Mouse (Mus musculus) regulatory T cell (primary cell): ENCODE data around the gene Ddi2.

Source experiments
- in situ Hi-C: fragments of 300-600 bp; cut with MboI, MseI; formaldehyde crosslinking; loops from one replicate; pipeline ENCODE4 v1.15.1; 2025; ENCODE audit warnings: high pct_unique_total_duplicates

The Ddi2 gene

DNA sequence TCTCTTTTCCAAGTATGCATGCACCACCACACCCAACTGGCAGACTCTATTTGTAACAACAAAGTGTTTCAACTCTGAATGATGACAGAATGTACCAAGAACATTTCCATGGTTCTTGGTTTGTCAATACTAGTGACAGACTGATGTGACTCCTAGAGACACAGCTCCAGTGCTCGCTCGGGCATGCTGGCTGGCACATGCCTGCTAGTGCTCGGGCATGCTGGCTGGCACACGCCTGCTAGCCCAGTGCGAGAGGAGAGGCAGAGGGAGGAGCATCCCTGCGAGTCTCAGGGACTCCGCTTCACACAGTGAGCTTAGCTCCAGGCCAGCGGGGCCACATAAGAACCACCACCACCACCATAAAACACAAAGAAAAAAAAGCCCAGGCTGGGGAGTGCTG is 28.5 kb downstream of the Ddi2 start:
- in situ Hi-C loops = no loop called here

DNA sequence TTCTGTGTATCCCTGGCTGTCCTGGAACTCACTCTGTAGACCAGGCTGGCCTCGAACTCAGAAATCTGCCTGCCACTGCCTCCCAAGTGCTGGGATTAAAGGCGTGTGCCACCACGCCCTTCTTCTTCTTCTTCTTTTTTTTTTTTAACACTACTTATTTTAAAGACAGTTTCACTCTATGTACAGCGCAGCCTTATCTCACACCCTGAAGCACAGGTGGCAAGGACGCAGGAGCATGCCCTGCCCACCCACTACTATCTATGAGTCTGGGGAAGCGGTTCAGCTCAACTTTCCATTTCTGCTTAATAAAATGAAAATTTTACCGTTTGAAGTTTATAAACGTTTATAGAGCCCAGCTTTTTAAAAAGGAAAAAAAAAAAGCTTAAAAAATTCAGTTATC is 34.7 kb downstream of the Ddi2 start:
- in situ Hi-C loops = no loop called here

DNA sequence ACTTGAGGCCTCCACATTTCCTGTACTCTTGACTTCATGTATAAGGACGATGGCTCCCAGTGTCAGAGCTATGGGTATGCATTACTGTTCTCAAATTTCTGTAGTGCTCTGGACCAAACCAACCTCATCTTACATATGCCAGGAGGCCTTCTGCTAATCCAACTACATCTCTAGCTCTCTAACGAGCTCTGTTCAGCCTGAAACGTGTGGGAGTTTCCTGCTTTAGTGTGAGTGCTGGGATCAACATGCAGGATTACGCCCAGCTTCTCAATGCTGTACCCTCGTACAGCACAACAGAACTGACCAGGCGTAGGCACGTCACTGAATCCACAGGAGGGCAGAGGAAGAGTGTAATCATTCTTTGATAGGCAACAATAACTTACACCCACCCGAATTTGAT is 36.7 kb downstream of the Ddi2 start:
- in situ Hi-C loops = no loop called here

DNA sequence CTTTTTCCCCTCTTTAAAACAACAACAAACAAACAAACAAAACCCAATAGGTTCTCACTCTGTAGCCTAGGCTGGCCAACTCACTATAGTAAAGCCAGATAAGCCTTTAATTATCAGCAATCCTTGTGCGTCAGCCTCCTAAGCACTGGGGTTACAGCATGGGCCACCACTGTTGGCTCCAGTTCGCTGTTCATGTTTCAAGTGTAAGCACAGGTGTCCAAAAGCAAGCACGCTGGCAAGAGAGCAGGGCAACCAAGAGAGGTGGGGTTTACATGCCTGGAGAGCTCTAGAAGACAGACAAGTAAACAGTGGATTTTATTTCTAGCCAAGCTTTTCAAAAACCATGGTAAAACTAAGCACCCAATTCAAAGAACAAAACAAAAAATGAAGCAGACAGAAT is 37.1 kb downstream of the Ddi2 start:
- in situ Hi-C loops = no loop called here

DNA sequence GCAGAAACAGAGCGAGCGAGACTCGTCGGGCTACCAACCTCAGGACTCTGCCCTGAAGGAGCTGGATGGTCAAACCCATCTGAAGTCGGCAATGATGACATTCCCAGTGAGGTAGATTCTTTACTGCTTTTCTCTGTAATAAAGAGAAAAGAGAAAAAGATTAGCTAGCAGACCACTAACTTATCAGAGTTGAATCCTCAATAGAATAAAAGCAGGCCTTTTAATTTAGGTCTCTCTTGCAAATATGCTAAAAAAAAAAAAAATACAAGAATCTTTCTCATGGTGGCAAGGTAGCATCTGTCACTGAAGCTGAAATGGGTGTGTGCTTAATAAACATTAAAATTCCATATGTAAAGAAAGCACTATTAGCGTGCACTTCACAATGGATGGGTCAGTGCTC is 37.7 kb downstream of the Ddi2 start, which contains the start of gene Rsc1a1:
Rsc1a1 (minus strand) TSS at position 101 of the 400 bp plus-strand sequence.
- in situ Hi-C loops = no loop called here

DNA sequence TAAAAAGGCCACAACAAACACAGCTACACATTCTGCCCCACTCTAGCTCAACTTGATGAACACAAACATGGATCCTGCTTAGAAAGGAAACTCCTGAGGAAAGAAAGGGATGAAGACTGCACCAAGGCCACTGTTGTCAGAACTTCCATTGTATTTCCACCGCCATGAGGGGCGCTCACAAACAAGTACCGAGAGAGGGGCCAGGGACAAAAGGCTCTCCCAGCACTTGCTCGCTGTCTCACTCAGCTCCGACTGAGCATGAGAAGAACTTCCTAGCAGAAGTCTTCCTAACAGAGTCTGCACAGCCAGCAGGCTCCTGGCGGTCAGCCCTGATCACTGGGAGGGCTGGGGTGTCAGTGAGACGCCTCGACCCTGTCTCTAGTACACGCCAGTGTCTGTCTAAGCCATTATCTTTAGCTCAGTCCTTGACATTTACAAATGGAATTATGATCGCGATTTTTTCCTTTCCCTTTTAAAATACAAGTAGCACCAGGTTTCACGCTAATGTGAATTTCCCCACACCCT is 40.5 kb downstream of the Ddi2 start:
- in situ Hi-C loops = no loop called here

DNA sequence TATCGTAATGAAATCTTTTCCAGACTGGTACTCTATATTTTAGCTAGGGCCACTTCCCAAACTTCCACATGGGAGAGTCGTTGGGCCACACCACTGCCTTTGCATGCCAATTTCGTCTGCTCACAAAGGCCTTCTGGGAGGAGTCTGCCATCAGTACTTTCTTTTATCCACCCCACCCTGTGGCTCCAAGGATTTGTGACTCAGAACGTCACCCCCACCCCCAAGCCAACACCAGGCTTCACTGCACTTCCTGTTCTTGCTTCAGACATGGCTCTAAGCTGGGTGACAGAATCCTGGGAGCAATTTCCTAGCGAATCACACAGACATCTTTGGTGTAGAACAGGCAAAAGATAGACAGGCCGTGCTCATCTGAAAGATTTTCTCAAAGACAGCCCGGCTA is 41.5 kb downstream of the Ddi2 start:
- in situ Hi-C loops = no loop called here

DNA sequence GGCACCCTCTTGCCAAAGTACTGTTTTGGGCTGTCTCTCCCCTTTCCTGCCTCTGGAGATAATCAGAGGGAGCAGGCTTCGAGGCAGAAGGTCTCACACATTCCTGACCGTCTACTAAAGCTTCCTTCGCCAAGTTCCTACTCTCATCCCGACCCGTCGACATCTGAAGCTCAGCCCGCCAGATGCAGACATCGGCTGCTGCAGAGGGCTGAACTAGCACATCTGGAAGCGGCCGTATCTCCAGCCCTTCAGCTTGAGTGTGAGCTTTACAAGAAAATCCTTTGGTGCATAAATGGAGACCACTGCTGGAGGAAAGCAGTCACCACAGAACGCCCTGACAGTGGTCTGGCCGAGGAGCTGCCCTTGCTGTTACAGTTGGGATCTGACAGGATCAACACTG is 42.3 kb downstream of the Ddi2 start:
- in situ Hi-C loops = no loop called here

DNA sequence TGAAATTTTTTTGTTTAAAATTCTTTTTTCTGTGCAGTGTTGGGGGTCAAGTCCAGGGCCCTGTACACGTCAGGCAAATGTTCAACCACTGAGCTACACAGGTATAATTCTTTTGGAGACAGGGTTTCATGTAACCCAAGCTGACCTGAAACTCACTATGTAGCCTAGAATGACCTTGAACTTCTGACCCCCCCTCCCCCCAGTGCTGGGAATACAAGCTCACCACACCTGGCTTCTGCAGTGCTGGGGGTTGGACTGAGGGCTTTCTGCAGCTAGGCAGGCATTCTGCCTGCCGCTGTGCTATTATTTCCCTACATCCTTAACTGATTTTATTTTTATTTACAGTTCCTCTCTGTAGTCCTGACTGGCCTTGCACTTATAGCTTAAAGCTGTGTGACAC is 44.2 kb downstream of the Ddi2 start:
- in situ Hi-C loops = no loop called here

DNA sequence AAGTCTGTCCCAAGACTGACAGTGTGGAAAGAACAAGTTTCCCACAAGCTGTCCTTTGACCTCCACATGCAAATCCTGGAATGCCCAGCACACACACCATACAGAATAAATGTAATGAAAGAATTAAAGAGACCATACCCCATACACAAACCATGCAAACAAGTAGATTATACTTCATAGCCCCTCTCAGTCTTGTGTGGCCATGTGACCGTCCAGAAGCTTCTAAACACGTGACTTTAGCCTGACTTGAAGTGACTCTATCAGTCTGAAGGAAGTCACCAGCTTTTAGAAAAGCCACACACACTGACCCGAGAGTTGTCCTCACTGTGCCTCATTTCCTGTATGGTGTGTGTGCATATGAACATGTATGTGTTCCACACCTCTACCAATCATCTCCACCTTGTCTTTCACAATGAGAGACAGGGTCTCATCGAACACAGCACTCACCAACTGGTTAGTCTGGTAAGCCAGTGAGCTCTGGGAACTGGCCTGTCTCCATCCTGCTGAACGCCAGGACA is 46.7 kb downstream of the Ddi2 start:
- in situ Hi-C loops = no loop called here

DNA sequence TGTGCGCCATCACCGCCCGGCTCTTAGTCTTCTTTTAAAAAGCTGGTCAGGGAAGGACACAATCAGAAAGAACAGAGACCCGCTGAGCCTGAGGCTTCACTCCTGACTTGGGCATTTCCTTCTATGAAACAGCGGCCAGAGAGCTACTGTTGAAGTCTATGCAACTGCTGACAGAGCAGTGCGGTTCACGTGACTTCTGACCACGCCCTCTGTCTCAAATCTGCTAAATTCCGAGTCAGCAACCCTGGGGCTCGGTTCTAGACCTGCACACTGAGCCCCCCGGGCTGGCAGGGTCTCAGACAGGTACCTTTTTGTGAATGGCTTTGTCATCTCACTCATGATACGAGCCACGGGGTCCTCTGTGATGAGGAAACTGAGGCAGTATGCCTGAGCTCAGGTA is 50.9 kb downstream of the Ddi2 start:
- in situ Hi-C loops = no loop called here

DNA sequence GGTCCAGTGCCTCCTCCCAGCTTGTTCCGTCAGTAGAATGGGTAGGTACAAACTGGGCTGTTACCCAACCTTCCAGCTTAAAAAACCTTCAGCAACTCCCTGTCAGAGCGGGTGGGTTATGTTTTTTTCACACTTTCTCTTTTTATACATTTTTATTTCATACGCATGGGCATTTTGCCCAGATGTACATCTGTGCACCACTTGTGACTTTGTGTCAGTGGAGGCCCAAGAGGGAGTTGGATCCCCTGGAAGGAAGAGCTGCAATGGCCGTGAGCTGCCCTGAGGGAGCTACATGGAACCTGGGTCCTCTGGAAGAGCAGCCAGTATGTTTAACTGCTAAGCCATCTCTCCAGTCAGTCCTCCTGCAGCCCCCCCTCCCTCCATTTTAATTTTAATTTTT is 51.8 kb downstream of the Ddi2 start:
- in situ Hi-C loops = no loop called here

DNA sequence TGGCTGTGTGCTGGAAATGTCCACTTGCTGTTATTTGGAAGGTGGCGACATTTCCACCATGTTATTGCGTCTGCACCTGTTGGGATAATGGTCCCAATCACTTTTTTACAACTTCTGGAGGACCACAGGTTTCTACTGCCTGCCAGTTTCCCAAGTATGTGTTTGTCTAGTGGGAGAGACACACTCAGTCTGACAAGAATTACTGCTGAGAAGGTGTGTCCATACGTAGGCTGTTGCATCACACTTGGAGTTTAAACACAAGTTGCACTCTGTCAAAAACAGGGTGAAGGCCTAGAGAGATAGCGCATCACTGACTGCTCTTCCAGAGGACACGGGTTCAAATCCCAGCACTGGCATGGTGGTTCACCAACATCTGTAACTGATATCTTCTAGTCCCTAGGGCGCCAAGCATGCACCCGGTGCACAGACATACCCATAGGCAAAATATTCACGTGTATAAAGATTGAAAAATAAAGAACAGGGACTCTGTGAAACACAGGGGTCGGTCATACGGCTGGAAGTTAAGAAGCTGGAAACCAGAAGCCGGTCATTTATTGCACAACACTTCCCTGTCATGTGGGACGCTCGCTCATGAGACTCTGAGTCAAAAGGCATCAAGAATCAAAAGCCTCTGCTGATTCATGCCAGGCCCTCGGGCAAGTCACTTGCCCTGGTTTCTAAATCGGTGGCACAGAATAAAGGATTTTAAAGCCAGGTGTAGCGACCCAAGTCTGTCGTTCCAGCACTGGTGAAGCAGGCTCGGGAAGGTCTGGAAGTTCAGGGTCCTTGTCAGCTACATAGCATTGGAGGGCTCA is 53.1 kb downstream of the Ddi2 start:
- in situ Hi-C loops = loop anchor here (10.0 kb wide), 1 partner anchor 1645 kb away; no protein-coding TSS in a partner anchor

DNA sequence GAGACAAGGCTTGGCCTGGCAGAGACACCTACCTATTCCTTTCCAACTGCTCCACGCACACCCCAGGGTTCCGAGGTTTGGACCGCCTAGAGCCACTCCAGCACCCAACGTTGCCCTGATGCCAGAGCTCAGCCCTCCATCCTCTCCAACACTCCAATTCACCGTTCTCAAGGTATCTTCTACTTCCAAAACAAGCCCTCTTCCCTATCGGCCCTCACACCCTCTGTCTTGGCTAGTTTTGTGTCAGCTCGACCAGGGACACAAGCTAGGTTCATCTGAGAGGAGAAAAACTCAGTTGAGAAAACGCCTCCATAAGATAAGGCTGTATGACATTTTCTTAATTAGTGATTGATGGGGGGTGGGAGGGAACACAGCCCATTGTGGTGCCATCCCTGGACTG is 58.4 kb downstream of the Ddi2 start, which contains the start of gene Plekhm2:
Plekhm2 (minus strand) TSS at position 101 of the 400 bp plus-strand sequence.
- in situ Hi-C loops = loop anchor here (10.0 kb wide), 1 partner anchor 1640 kb away; no protein-coding TSS in a partner anchor

DNA sequence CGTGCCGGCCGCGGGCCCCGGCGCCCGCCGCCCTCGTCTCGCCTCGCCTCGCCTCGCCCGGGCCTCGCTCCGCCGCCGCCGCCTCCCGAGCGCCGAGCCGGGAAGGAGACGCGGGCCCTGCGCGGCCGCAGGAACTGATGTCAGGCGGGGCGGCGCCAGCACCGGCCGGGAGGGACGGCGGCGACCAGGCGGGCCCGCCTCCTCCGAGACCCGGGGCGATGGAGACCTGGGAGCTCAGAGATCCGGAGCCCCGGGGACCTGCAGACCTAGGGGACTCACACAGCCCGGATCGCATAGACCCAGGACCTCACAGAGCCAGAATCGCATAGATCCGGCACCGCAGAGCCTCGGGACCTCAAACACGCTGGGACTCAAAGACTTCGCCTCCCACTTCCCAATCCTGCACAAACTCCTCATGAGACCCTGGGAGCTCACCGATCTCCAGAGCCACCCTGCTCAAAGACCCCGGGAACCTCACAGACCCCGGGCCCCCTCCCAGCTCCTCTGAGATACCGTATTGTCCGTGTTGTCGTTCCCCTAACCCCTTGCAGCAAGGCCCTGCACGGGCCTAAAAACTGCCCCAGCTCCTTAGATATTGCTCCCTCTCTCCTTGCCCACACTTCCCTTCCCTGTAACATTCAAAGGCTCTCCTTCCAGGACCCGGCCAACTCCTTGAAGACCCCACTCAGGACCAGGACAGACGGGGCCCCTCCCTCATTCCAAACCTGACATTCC is 59.0 kb downstream of the Ddi2 start:
- in situ Hi-C loops = loop anchor here (10.0 kb wide), 1 partner anchor 1639 kb away; no protein-coding TSS in a partner anchor

DNA sequence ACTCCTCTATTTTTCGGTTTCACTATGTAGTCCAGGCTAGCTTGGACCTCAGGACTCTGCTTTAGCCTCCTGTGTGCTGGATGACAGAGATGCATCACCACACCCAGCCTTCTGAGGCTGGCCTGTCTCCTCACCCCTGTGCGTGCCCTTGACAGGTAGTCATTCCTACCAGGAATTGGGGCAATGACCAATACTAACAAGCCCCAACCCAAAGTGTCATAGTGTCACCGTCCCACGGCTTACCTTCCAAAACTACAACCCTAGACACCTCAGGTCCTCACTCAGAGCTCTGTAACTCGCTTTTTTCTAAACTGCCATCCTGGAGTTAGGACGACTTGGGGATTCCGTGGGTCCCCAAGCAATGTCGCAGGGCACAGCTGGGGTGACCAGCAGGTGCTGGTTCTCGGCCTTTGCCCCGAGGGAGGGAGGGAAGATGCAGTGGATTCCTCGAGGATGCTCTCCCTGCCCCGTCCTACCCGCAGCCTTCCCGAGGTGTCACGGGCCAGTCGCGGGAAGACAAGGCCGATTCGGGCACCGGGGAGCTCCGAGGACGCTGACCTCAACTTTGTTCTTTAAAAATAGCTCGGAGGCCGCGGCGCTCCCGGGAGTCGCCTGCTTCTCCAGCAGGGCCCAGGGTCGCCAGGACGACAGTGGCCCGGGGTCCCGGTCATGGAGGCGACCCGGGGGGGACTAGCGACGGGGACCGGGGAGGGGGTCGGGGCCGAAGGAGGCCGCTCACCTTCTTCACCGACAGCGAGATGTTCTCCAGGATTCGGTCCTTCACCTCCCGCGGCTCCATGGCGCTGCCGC is 59.9 kb downstream of the Ddi2 start:
- in situ Hi-C loops = loop anchor here (10.0 kb wide), 1 partner anchor 1639 kb away; no protein-coding TSS in a partner anchor

DNA sequence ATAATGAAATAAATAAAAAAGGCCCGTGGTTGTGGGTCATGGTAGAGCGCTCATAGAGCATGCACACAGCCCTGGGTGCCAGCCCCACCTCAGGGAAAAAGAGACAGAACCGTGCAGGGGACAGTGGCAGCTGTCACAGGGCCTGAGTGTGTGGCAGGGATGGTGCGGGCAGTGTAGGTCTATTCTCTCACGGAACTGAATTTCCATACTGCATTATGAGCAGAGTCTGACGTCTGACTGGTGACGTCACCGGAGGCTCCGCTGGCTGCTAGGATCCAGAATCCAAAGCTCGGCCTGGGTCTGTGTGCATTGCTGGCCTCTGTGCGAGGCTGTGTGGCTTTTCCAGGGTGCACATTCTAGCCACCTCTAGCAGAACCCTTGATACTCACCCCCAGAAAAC is 62.3 kb downstream of the Ddi2 start:
- in situ Hi-C loops = loop anchor here (10.0 kb wide), 1 partner anchor 1636 kb away; no protein-coding TSS in a partner anchor

DNA sequence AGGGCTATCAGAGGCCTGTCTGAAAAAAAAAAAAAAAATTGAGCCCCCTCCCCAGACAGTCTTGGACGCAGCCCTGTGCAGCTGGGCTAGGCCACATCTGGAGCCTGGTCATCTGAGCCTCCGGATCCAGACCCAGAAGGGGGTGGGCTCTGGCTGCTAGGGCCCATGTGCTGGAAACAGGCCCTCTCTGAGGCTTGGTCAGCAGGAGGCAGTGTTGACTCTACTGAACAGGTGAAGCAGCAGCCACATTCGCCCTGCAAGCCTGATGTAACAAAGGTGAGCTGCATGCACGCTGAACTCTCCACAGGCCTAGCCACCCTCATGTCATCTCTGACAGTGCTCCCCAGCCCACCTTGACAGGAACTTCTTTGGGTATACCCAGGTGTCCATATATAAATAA is 63.5 kb downstream of the Ddi2 start:
- in situ Hi-C loops = loop anchor here (10.0 kb wide), 2 partner anchors 1635 to 1755 kb away; partner anchors contain the start of gene Pramef8

DNA sequence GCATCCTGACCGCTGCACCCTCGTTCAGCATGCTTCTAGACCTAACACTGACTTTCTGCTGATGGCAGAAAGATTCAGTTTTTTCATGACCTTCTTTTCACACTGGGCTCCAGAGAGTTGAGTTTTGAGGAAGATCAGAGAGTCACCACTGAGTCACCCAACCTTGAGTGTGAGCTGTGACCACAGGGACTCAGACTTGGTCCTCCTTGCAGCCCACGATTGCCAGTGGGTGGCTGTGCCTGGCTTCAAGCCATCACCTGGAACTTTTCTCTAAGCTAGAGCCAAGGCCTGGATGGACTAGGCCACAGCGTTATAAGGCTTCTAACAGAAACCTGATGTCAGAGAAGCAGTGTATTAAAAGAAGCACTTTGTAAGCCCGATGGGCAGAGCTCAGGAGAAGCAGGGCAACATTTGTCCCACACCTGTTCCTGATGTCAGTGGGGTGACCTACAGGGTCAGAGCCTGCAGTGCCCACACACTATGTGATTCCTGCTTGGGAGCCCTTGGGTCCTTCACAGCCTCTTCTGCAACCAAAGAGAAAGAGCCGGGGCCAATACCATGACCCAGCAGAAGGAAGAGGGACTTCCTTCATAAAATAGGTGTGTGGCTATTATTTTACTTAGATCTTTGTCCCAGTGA is 64.3 kb downstream of the Ddi2 start:
- in situ Hi-C loops = loop anchor here (10.0 kb wide), 1 partner anchor 1756 kb away; the partner anchor contains the start of gene Pramef8

DNA sequence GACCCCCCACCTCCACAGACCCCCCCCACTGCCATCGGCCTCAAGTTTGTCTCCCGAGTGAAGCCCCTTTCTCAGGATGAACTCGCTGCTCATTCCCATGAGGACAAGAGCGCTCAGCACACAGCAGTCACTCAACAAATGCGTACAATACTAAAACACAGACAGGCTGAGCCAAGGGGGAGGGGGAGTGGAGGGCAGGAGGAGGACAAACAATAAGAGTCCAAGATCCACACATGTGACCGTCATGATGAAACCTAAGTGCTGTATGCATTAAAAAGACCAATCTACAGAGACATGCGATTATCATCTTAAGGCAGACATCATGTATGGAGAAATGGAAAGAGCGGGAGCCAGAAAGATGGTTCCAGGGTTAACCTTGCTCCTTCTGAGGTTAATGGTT is 66.3 kb downstream of the Ddi2 start:
- in situ Hi-C loops = loop anchor here (10.0 kb wide), 1 partner anchor 1758 kb away; the partner anchor contains the start of gene Pramef8
